Mouse (Mus musculus): ENCODE data around the gene Rab15. TPM values are rescaled to one million over a fixed set of nuclear protein-coding genes. Genes with fewer than 3 reads are reported as not detected.

Rab15 gene
- polyA plus RNA-seq, 1 experiment from 2014 or later, result 10.9 TPM

GRCm38 (mm10) chr12:76840081-76840480 is 17.4 kb upstream of the Rab15 start:
- H3K9me3 ChIP-seq (replicated peaks), result no peaks in the 10 kb centered on the region
- no peak overlapping the region for H3K27ac ChIP-seq
- no peaks in the 10 kb centered on the region for H3K27me3 ChIP-seq
- H3K4me1 ChIP-seq, result peaks cover 13% of the 10 kb centered on the region
- H3K4me3 ChIP-seq (replicated peaks), result no peak overlapping the region
- H3K9ac ChIP-seq, result no peak overlapping the region
- H3K4me2 ChIP-seq, result no peak overlapping the region
- H3K36me3 ChIP-seq, result 0 out of 2 replicates have a peak, but pooled peaks cover 8% of the 10 kb centered on the region
- no peak for ATAC-seq (replicated peaks; ENCODE audit: low FRiP score)
- 82% methylated on average over 6 of the region's 6 CpGs for WGBS

- ATAC-seq (replicated peaks; ENCODE audit: low FRiP score), result no peak
- Histone ChIP-seq H3K27ac (no peak overlapping the region), H3K4me2 (no peak overlapping the region), H3K27me3 (no peaks in the 10 kb centered on the region), H3K36me3 (0 out of 2 replicates have a peak, but pooled peaks cover 5% of the 10 kb centered on the region), H3K4me3 (replicated peaks) (no peak overlapping the region), H3K9me3 (replicated peaks) (no peaks in the 10 kb centered on the region), H3K4me1 (peaks cover 13% of the 10 kb centered on the region), H3K9ac (no peak overlapping the region; the same call in 1 of the 2 replicates)
- WGBS, result 90% methylated on average over 4 of the region's 4 CpGs
These were observed 16.6 kb upstream of the Rab15 start for GRCm38 (mm10) chr12:76839298-76839697.

GRCm38 (mm10) chr12:76837844-76838650 is 15.3 kb upstream of the Rab15 start:
- peak overlapping the region; percentile 69 for H3K9ac ChIP-seq
- WGBS, result 13% methylated on average over 21 of the region's 21 CpGs
- H3K27me3 ChIP-seq, result no peaks in the 10 kb centered on the region; the same call in 1 of the 2 replicates
- H3K27ac ChIP-seq, result peak overlapping the region; percentile 82
- H3K4me3 ChIP-seq (replicated peaks), result peak overlapping the region; percentile 74
- no peaks in the 10 kb centered on the region for H3K9me3 ChIP-seq (replicated peaks)
- peak overlapping the region; percentile 72 for H3K4me2 ChIP-seq
- no peaks in the 10 kb centered on the region for H3K36me3 ChIP-seq
- peaks cover 13% of the 10 kb centered on the region for H3K4me1 ChIP-seq
- no peak for ATAC-seq (replicated peaks; ENCODE audit: low FRiP score)

GRCm38 (mm10) chr12:76837101-76837843 is 14.6 kb upstream of the Rab15 start:
- Histone ChIP-seq H3K4me2 (peak overlapping the region; percentile 72), H3K27ac (peak overlapping the region; percentile 82), H3K36me3 (no peaks in the 10 kb centered on the region), H3K4me3 (replicated peaks) (peak overlapping the region; percentile 74), H3K9ac (peak overlapping the region; percentile 69), H3K9me3 (replicated peaks) (no peaks in the 10 kb centered on the region), H3K4me1 (peaks cover 13% of the 10 kb centered on the region), H3K27me3 (no peaks in the 10 kb centered on the region; the same call in 1 of the 2 replicates)
- ATAC-seq (replicated peaks; ENCODE audit: low FRiP score), result peak; percentile 99
- under 1% methylated on average over 43 of the region's 43 CpGs for WGBS

GRCm38 (mm10) chr12:76832704-76833103 is 10.0 kb upstream of the Rab15 start:
- H3K4me3 ChIP-seq (replicated peaks), result no peak overlapping the region
- no peaks in the 10 kb centered on the region for H3K4me1 ChIP-seq
- H3K27me3 ChIP-seq, result no peaks in the 10 kb centered on the region; the same call in 1 of the 2 replicates
- no peak overlapping the region for H3K9ac ChIP-seq
- ATAC-seq (replicated peaks; ENCODE audit: low FRiP score), result no peak
- WGBS, result 11% methylated on average over 3 of the region's 3 CpGs
- no peak overlapping the region for H3K27ac ChIP-seq
- no peak overlapping the region for H3K4me2 ChIP-seq
- no peaks in the 10 kb centered on the region for H3K9me3 ChIP-seq (replicated peaks)
- no peaks in the 10 kb centered on the region for H3K36me3 ChIP-seq

GRCm38 (mm10) chr12:76825283-76825682 is 2.6 kb upstream of the Rab15 start:
- no peak overlapping the region for H3K27ac ChIP-seq
- ATAC-seq (replicated peaks; ENCODE audit: low FRiP score), result no peak
- H3K4me1 ChIP-seq, result peaks cover 27% of the 10 kb centered on the region
- H3K27me3 ChIP-seq, result peaks cover 48% of the 10 kb centered on the region
- no peak overlapping the region for H3K9ac ChIP-seq
- no peak overlapping the region for H3K4me2 ChIP-seq
- no peaks in the 10 kb centered on the region for H3K9me3 ChIP-seq (replicated peaks)
- H3K4me3 ChIP-seq (replicated peaks), result no peak overlapping the region
- 70% methylated on average over 4 of the region's 4 CpGs for WGBS
- no peaks in the 10 kb centered on the region for H3K36me3 ChIP-seq

GRCm38 (mm10) chr12:76822002-76822650 is 582 bp downstream of the Rab15 start:
- peak overlapping the region; percentile 99 for H3K4me2 ChIP-seq
- peak overlapping the region; percentile 80 for H3K9ac ChIP-seq
- peak overlapping the region; percentile 71 for H3K4me3 ChIP-seq (replicated peaks)
- WGBS, result 1% methylated on average over 51 of the region's 66 CpGs
- H3K27me3 ChIP-seq, result peaks cover 56% of the 10 kb centered on the region
- peak; percentile 65 for ATAC-seq (replicated peaks; ENCODE audit: low FRiP score)
- peaks cover 47% of the 10 kb centered on the region for H3K4me1 ChIP-seq
- H3K36me3 ChIP-seq, result no peaks in the 10 kb centered on the region
- H3K27ac ChIP-seq, result peak overlapping the region; percentile 61; the same call in 1 of the 2 replicates
- no peaks in the 10 kb centered on the region for H3K9me3 ChIP-seq (replicated peaks)

GRCm38 (mm10) chr12:76820615-76821014 is 2.1 kb downstream of the Rab15 start:
- Histone ChIP-seq H3K4me3 (replicated peaks) (no peak overlapping the region), H3K27me3 (peaks cover 47% of the 10 kb centered on the region), H3K27ac (no peak overlapping the region), H3K4me2 (peak overlapping the region; percentile 99; the same call in 1 of the 2 replicates), H3K9me3 (replicated peaks) (no peaks in the 10 kb centered on the region), H3K4me1 (peaks cover 50% of the 10 kb centered on the region), H3K9ac (no peak overlapping the region), H3K36me3 (no peaks in the 10 kb centered on the region)
- ATAC-seq (replicated peaks; ENCODE audit: low FRiP score), result no peak
- 51% methylated on average over 4 of the region's 4 CpGs for WGBS

- no peaks in the 10 kb centered on the region for H3K36me3 ChIP-seq
- no peak overlapping the region for H3K4me3 ChIP-seq (replicated peaks)
- peaks cover 49% of the 10 kb centered on the region for H3K4me1 ChIP-seq
- no peak overlapping the region for H3K4me2 ChIP-seq
- H3K27me3 ChIP-seq, result peaks cover 45% of the 10 kb centered on the region
- H3K27ac ChIP-seq, result no peak overlapping the region
- WGBS, result 75% methylated on average over 6 of the region's 6 CpGs
- ATAC-seq (replicated peaks; ENCODE audit: low FRiP score), result no peak
- no peak overlapping the region for H3K9ac ChIP-seq
- H3K9me3 ChIP-seq (replicated peaks), result no peaks in the 10 kb centered on the region
These were observed 2.9 kb downstream of the Rab15 start for GRCm38 (mm10) chr12:76819816-76820215.

- no peak for ATAC-seq (replicated peaks; ENCODE audit: low FRiP score)
- 74% methylated on average over 9 of the region's 9 CpGs for WGBS
- Histone ChIP-seq H3K9ac (no peak overlapping the region), H3K27ac (peak overlapping the region; percentile 38), H3K4me3 (replicated peaks) (no peak overlapping the region), H3K4me2 (no peak overlapping the region), H3K36me3 (no peaks in the 10 kb centered on the region), H3K4me1 (peaks cover 43% of the 10 kb centered on the region), H3K9me3 (replicated peaks) (no peaks in the 10 kb centered on the region), H3K27me3 (peaks cover 36% of the 10 kb centered on the region)
These were observed 3.8 kb downstream of the Rab15 start for GRCm38 (mm10) chr12:76818908-76819307.

GRCm38 (mm10) chr12:76818120-76818519 is 4.6 kb downstream of the Rab15 start:
- Histone ChIP-seq H3K9ac (no peak overlapping the region), H3K36me3 (no peaks in the 10 kb centered on the region), H3K27ac (peak overlapping the region; percentile 76), H3K4me2 (no peak overlapping the region), H3K4me1 (peaks cover 43% of the 10 kb centered on the region), H3K4me3 (replicated peaks) (no peak overlapping the region), H3K27me3 (peaks cover 28% of the 10 kb centered on the region), H3K9me3 (replicated peaks) (no peaks in the 10 kb centered on the region)
- 56% methylated on average over 4 of the region's 4 CpGs for WGBS
- ATAC-seq (replicated peaks; ENCODE audit: low FRiP score), result peak; percentile 55

Measured in kidney, embryonic 15.5 days (tissue).